Mouse (Mus musculus): ENCODE measurements around the gene Ptgds.

Ptgds gene

GRCm38 (mm10) chr2:25469969-25470368 is at the start of gene Ptgds:
Gene Ptgds, minus strand, starts transcription at chr2:25470046.
- CTCF ChIA-PET: interaction anchor here (0.7 kb wide), 1 partner anchor 46 kb away, joined by 3 read pairs; no protein-coding TSS in a partner anchor

- CTCF ChIA-PET: no interaction called here
Measured at GRCm38 (mm10) chr2:25509912-25510311, 40.1 kb upstream of the Ptgds start.

GRCm38 (mm10) chr2:25506964-25507363 is 37.1 kb upstream of the Ptgds start:
- CTCF ChIA-PET: interaction anchor here (0.6 kb wide), 1 partner anchor 37 kb away, joined by 10 read pairs; no protein-coding TSS in a partner anchor

- CTCF ChIA-PET: no interaction called here
Measured at GRCm38 (mm10) chr2:25505860-25506259, 36.0 kb upstream of the Ptgds start.

- CTCF ChIA-PET: no interaction called here
Measured at GRCm38 (mm10) chr2:25505000-25505399, 35.2 kb upstream of the Ptgds start.

- CTCF ChIA-PET: no interaction called here
Measured at GRCm38 (mm10) chr2:25504538-25504937, 34.7 kb upstream of the Ptgds start.

GRCm38 (mm10) chr2:25502726-25503125 is 32.9 kb upstream of the Ptgds start:
- CTCF ChIA-PET: no interaction called here

- CTCF ChIA-PET: no interaction called here
Measured at GRCm38 (mm10) chr2:25501593-25502486, 32.0 kb upstream of the Ptgds start, which contains the start of gene C8g. Gene C8g, minus strand, starts transcription at chr2:25501719.

- CTCF ChIA-PET: no interaction called here
Measured at GRCm38 (mm10) chr2:25500576-25501405, 30.9 kb upstream of the Ptgds start, which contains the start of gene Fbxw5. Gene Fbxw5, plus strand, starts transcription at chr2:25500750.

GRCm38 (mm10) chr2:25500071-25500575 is 30.3 kb upstream of the Ptgds start:
- CTCF ChIA-PET: no interaction called here

- CTCF ChIA-PET: no interaction called here
Measured at GRCm38 (mm10) chr2:25498622-25499478, 29.0 kb upstream of the Ptgds start.

GRCm38 (mm10) chr2:25497846-25498575 is 28.2 kb upstream of the Ptgds start:
- CTCF ChIA-PET: no interaction called here

- CTCF ChIA-PET: no interaction called here
Measured at GRCm38 (mm10) chr2:25496462-25496861, 26.6 kb upstream of the Ptgds start.

- CTCF ChIA-PET: interaction anchor here (0.5 kb wide), 1 partner anchor 671 kb away, joined by 4 read pairs; no protein-coding TSS in a partner anchor
Measured at GRCm38 (mm10) chr2:25493476-25493961, 23.7 kb upstream of the Ptgds start, which contains the start of gene Lcn12. Gene Lcn12, minus strand, starts transcription at chr2:25493911.

- CTCF ChIA-PET: no interaction called here
Measured at GRCm38 (mm10) chr2:25492988-25493387, 23.1 kb upstream of the Ptgds start.

- CTCF ChIA-PET: no interaction called here
Measured at GRCm38 (mm10) chr2:25488671-25489068, 18.8 kb upstream of the Ptgds start.

- CTCF ChIA-PET: no interaction called here
Measured at GRCm38 (mm10) chr2:25487965-25488670, 18.3 kb upstream of the Ptgds start.

GRCm38 (mm10) chr2:25484901-25485647 is 15.2 kb upstream of the Ptgds start:
- CTCF ChIA-PET: interaction anchor here (0.7 kb wide), 1 partner anchor 66 kb away, joined by 3 read pairs; no protein-coding TSS in a partner anchor

- CTCF ChIA-PET: interaction anchor here (0.7 to 1.1 kb wide), 2 partner anchors 60 to 233 kb away, joined by 4 to 6 read pairs; partner anchors contain the start of gene Fut7
Measured at GRCm38 (mm10) chr2:25482969-25483368, 13.1 kb upstream of the Ptgds start.

Data from spleen, embryonic (tissue).